Mouse (Mus musculus): ENCODE results near the gene Tbc1d21.

The Tbc1d21 gene

DNA sequence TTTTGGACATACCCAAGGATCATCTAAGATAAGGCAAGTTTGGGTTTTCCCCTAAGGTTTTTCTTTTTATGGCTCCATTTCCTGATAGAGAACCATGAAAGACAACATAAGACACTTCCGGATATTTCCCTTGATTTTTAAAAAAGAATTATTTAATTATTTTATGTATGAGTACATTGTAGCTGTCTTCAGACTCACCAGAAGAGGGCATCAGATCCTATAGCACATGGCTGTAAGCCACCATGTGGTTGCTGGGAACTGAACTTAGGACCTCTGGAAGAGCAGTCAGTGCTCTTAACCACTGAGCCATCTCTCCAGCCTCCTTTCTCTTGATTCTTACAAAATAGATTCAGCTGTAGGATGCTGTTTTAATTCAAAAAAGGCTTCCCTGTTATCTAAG lies 28.5 kb downstream of the Tbc1d21 start:
- DNase-seq (ENCODE audit: low spot score), result no peak

DNA sequence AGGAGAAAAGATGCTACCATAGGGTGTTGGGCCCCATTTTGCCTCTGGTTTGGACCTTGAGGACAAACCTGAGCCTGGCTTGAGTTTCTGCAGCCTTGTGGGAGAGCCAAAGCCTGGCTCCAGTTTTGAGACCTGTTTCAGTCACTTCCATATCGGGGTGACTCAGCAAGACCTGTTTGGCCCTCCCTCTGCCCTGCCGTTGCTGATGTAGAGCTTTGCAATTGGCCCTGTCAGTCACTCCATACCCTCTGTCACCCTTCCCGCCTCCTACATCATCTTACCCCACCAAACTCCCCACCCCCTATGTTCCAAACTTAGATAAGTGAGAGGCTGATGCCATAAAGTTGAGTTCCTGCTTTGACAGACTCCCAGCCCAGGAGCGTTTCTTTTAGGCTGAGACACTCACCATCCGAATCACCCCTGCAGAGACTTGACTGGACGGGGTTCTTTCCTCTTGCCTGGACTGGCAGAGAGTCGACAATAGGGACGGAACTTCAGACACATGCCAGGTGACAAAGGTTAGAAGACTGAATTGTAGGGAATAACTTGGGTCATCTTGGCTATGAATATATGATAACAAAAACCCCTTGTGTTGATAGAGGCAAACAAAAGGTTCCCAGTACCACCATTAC lies 33.5 kb downstream of the Tbc1d21 start:
- no peak for DNase-seq (ENCODE audit: low spot score)

DNA sequence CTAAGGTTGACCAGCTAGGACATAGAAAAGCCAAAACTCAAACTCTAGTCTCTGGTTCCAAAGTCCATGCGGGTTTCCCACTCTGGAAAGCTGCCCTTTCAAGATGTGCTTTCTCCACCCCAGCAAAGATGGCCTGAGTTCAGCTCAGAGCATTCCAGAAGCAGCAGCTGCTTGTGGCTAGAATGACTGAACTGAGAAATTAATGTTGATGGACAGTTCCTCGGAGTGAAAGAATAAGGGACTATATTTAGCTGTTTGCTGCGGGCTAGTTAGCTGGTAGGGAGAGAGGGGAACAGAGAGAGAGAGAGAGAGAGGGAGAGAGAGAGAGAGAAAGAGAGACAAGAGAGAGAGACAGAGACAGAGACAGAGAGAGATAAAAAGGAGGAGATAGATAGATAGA lies 39.0 kb downstream of the Tbc1d21 start:
- no peak for DNase-seq (ENCODE audit: low spot score)

DNA sequence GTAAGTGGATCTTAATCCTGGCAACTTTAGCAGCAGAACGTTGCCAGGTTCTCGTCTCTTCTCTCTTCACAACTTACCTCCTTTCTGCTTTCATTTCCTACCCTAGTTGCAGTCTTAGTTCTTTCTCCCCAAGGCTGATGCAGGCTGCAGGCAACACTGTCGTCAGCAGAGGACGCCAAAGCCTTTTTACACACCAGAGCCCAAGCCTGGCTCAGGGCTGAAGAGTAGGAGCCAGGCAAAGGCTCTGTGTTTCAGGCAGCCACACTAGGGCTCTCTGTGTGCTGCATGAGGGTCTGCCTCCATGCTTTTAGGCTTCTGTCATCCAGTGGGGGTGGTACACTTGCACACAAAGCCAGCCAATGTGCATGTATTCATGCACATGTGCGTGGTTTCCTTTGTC lies 40.0 kb downstream of the Tbc1d21 start:
- peak; percentile 49 for DNase-seq (ENCODE audit: low spot score)

DNA sequence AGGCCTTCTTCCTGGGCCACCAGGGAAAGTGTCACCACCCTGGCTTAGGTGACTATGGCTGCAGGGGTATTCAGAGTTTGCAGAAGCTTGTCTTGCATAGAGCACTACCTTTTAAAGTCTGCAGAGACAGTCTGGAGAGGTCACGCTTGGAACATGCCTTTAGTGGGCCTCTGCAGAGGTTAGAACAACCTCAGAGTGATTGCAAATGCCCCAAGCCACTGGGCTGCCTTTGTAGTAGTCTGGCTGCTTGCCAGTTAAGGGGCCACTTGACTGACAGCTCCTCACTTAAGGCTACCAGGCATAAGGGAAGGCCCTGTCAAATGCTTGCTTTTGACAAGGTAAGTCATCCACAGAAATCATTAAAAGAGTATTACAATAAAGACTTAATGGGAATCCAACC lies 42.9 kb downstream of the Tbc1d21 start:
- DNase-seq (ENCODE audit: low spot score), result no peak

- no peak for DNase-seq (ENCODE audit: low spot score)
Measured at GRCm38 (mm10) chr9:58326477-58327180, 43.6 kb downstream of the Tbc1d21 start.

DNA sequence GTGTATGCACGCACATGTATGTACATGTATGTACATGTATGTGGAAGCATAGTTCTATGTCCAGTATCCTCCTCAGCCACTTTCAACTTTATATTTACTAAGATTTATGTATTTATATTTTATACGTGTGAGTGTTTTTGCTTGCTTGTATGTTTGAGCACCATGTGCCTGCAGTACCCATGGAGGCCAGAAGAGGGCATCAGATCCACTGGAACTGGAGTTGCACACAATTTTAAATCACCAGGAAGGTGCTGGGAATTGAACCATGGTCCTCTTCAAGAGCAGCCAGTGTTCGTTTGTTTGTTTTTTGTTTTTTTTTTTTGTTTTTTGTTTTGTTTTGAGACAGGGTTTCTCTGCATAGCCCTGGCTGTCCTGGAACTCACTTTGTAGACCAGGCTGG lies 48.6 kb downstream of the Tbc1d21 start:
- no peak for DNase-seq (ENCODE audit: low spot score)

DNA sequence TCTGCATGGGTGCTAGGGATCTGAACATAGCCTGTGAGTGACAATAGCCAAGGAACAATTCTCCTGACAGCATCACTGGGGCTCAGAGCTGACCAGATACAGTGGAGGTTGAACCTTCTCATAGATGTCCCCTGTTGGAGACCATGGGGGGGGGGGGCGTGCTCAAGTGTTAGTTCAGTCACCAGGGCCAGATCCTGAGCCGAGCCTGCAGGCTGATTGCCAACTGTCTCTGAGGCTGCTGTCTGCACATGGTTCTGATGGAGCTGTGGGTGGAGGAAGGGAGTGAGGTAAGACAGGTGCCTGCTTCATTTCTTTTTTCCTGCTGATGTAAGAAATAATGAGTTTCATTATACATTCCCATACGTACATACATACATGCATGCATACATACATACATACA lies 51.9 kb downstream of the Tbc1d21 start:
- DNase-seq (ENCODE audit: low spot score), result no peak

GRCm38 (mm10) chr9:58317381-58317780 lies 52.9 kb downstream of the Tbc1d21 start:
- no peak for DNase-seq (ENCODE audit: low spot score)

- DNase-seq (ENCODE audit: low spot score), result no peak
Measured at GRCm38 (mm10) chr9:58316784-58317183, 53.5 kb downstream of the Tbc1d21 start.

GRCm38 (mm10) chr9:58315850-58316249 lies 54.4 kb downstream of the Tbc1d21 start:
- DNase-seq (ENCODE audit: low spot score), result no peak

DNA sequence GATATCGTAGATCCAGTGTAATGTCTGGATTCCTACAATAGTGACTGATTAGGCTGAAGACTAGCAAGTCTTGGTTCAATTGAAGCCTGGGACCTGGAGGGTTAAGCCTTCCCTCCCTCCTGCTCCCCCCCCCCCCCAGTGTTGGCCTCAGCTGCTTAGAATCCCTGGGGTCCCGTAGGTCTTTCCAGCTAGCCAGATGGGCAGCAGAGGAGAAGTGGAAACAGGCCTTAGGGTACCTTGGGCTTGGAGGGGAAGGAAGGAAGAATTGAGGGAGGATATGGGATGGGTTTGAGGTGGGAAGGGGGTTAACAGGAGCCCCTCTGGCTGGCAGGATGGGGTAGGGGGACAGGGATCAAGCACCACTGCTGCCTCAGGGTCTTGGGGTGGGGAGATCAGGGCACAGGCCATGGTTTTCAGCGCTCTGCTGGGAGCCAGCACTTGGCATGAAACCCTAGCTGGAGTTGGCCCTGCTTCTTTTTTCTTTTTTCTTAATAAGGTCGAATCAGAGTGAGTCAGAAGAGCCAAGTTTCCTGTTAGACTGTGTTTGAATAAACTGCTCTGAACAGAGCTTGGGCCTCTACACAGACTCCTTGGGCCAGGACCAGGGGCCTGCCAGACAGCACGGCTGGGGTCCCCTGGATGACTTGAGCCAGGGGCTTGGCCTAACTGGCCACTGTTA lies 55.4 kb downstream of the Tbc1d21 start:
- no peak for DNase-seq (ENCODE audit: low spot score)

DNA sequence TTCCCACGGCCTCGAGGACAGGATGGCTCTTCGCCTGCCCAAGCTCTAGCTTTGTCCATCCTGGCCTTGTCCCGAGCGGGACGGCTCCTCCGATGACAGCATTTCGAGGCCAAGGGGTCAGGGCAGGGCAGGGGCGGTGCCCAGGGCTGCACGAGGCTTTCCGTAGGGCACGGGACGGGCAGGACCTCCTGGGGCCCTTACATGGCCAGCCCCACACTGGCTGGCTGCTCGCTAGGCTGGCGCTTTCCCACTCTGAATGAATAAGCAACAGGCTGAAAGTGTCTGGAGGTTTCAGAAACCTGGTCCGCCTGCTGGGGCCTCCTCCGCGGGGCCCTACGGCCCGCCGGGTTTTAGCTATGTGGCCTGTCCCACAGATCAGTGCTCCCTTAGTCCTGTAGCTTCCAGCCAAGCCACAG lies 57.3 kb downstream of the Tbc1d21 start, which contains the start of gene Loxl1:
Loxl1 (minus strand) TSS at position 243 of the 416 bp plus-strand sequence.
- no peak for DNase-seq (ENCODE audit: low spot score)

DNA sequence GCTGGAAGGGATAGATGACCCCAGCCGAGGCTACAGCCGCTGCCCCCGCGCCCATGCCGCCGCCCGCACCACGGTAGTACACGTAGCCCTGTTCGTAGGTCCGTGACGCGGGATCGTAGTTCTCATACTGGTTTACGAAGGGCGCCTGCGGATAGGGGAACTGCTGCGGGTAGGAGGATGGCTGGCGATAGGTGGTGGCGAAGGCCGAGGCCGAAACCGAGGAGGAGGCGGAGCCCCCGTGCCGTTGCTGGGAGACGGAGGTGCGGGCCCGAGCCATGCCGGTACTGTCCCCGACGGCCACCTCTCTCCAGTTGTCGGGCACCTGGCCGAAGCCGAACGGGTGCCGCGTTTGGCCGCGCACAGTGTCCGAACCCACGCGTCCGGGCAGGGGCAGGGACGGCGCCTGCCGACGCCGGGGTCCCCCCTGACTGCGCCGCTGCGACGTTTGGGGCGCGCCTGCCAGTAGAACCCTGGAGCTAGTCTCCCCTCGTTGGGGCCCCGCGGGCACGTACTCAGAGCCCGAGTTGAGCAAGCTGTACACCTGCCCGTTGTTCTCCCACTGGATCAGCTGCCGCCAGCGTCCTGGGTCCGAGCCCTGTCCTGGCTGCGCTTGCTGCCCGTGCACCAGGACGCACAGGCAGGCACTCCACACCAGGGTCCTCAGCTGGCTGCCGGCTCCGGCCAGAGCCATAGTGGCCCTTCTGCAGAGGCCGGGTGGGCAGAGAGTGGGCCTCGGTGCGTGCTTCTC lies 57.9 kb downstream of the Tbc1d21 start:
- no peak for DNase-seq (ENCODE audit: low spot score)

GRCm38 (mm10) chr9:58311191-58311910 lies 58.9 kb downstream of the Tbc1d21 start:
- DNase-seq (ENCODE audit: low spot score), result no peak

GRCm38 (mm10) chr9:58310043-58310660 lies 60.1 kb downstream of the Tbc1d21 start:
- no peak for DNase-seq (ENCODE audit: low spot score)

Measured in left cerebral cortex, adult 11 months (tissue).